Mouse (Mus musculus) intestine, embryonic 16.5 days (tissue): ENCODE measurements around the gene Sfmbt1. TPM values are rescaled to one million over a fixed set of nuclear protein-coding genes. Genes with fewer than 3 reads are reported as not detected.
A peak's percentile ranks its signal among the peaks of the same experiment; 100 is the strongest.

Experiments
- ATAC-seq: fragments of 200-750 bp; cut with Nextera tagmentation; 2 replicates; pipeline ENCODE4 v1.8.0; 2017; ENCODE audit warnings: moderate TSS enrichment, moderate library complexity
- H3K27ac ChIP-seq: fragments of 300-500 bp; sonication (generic); 2 replicates; pipeline ENCODE4 v1.5.1; 2014; ENCODE audit warnings: mild to moderate bottlenecking, low read length
- H3K27me3 ChIP-seq: fragments of 300-500 bp; sonication (generic); replicated peaks from 2 replicates; pipeline ENCODE4 v1.6.1; 2014; ENCODE audit warnings: low read length, control low read depth, mixed read lengths; ENCODE audit not compliant: control insufficient read depth, insufficient read depth
- H3K36me3 ChIP-seq: fragments of 300-500 bp; sonication (generic); 2 replicates; pipeline ENCODE4 v1.6.1; 2014; ENCODE audit warnings: low read length, control low read depth; ENCODE audit not compliant: control insufficient read depth, insufficient read depth
- H3K4me1 ChIP-seq: fragments of 300-500 bp; sonication (generic); 2 replicates; pipeline ENCODE4 v1.6.1; 2014; ENCODE audit warnings: low read length, control low read depth, mixed read lengths; ENCODE audit not compliant: control insufficient read depth, insufficient read depth
- H3K4me2 ChIP-seq: fragments of 300-500 bp; sonication (generic); 2 replicates; pipeline ENCODE4 v1.6.1; 2014; ENCODE audit warnings: low read depth, low read length, control low read depth
- H3K4me3 ChIP-seq: fragments of 300-500 bp; sonication (generic); 2 replicates; pipeline ENCODE4 v1.5.1; 2014; ENCODE audit warnings: mild to moderate bottlenecking, low read length
- H3K9ac ChIP-seq: fragments of 300-500 bp; sonication (generic); 2 replicates; pipeline ENCODE4 v1.6.1; 2014; ENCODE audit warnings: low read depth, low read length
- H3K9me3 ChIP-seq: fragments of 300-500 bp; sonication (generic); 2 replicates; pipeline ENCODE4 v1.6.1; 2016; ENCODE audit warnings: low read length, control low read depth; ENCODE audit not compliant: control insufficient read depth
- WGBS: fragments of 180-500 bp; shearing (Covaris S2); extraction: QIAGEN DNeasy Blood & Tissue Kit; methylation state at CpG from one replicate; pipeline ENCODE4 v1.1.7; 2014; 5-methylcytosine and 5-hydroxymethylcytosine counted together
- polyA plus RNA-seq: library from polyadenylated mRNA; unstranded; fragments of >200 nt; fragmentation: Nextera tagmentation; extraction: Ambion mirVana; gene quantifications from 2 replicates; pipeline ENCODE4 v1.2.1, GENCODE M21; 2015

Gene Sfmbt1
- polyA plus RNA-seq, 1 experiment from 2014 or later: 11.1 TPM

DNA sequence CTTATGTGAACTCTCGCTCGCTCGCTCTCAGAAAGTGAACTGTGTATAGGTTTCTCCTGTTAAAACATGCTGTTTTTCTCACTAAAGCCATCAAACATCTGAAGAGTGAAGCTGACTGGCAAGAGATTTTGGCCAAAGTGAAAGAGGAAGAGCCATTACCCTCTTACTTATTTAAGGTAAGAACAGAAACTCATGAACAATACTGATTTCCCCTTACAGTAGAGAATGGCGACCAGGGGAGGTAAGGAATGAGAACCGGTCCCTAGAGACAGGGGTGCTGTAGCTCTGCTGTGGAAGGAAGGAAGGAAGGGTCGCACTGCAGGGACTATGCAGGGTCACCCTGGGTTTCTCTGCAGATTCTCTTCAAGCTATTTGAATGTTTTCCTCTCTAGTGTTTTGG lies 70.0 kb downstream of the Sfmbt1 start:
- WGBS: 92% methylated on average over 6 of the region's 6 CpGs
- no peak overlapping the region for H3K4me2 ChIP-seq
- H3K9ac ChIP-seq: no peak overlapping the region
- no peaks in the 10 kb centered on the region for H3K27me3 ChIP-seq
- ATAC-seq: no peak
- no peaks in the 10 kb centered on the region for H3K9me3 ChIP-seq
- no peaks in the 10 kb centered on the region for H3K36me3 ChIP-seq
- H3K4me3 ChIP-seq: no peak overlapping the region
- no peak overlapping the region for H3K27ac ChIP-seq
- no peaks in the 10 kb centered on the region for H3K4me1 ChIP-seq

DNA sequence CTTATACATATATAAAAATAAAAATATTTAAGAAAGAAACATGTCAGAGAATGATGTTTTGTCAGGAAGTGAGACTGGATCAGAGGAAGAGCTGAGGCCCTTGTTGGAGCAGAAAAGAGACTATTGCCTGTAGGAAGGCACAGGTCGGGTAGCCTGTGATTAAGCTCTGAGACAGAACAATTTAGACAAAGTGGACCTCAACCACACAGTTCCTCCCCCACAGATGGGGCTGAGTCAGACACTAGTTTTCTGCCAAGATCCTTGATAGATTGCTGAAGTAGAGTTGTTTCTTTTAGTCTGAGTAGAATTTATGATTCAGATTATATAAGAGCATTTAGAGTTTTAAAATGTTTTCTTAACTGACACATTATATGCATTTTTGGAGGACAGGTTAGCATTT lies 74.8 kb downstream of the Sfmbt1 start:
- H3K4me2 ChIP-seq: no peak overlapping the region
- no peak for ATAC-seq
- H3K4me3 ChIP-seq: no peak overlapping the region
- WGBS: 42% methylated on average over 1 of the region's 1 CpGs
- no peaks in the 10 kb centered on the region for H3K27me3 ChIP-seq
- H3K9me3 ChIP-seq: no peaks in the 10 kb centered on the region
- H3K36me3 ChIP-seq: 0 out of 2 replicates have a peak, but pooled peaks cover 2% of the 10 kb centered on the region
- H3K27ac ChIP-seq: no peak overlapping the region
- no peak overlapping the region for H3K9ac ChIP-seq
- no peaks in the 10 kb centered on the region for H3K4me1 ChIP-seq

GRCm38 (mm10) chr14:30792871-30793270 lies 78.2 kb downstream of the Sfmbt1 start:
- Histone ChIP-seq H3K36me3 (peaks cover 9% of the 10 kb centered on the region), H3K4me2 (no peak overlapping the region), H3K4me1 (no peaks in the 10 kb centered on the region), H3K9me3 (0 out of 2 replicates have a peak, but pooled peaks cover 2% of the 10 kb centered on the region), H3K27ac (no peak overlapping the region), H3K4me3 (no peak overlapping the region), H3K9ac (no peak overlapping the region), H3K27me3 (no peaks in the 10 kb centered on the region)
- ATAC-seq: no peak
- WGBS: 85% methylated on average over 3 of the region's 3 CpGs

DNA sequence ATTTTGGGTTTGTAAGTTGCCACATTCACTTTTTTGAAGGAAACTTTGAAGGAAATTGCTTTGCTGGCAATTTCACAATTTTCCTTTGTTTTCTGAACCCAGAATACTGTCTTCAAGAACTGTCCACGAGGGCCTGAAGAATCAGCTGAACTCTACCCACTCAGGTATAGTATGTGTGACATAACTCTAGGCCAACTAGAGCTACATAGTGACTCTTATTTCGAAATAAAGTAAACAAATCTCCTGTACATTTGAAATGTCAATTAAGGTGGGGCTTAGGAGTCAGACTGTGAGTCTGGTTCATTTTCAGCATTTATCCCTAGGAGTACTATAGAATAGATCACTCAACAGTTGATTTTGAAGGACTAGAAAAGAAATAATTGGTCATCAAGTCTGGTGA lies 87.1 kb downstream of the Sfmbt1 start:
- H3K4me1 ChIP-seq: no peaks in the 10 kb centered on the region
- no peak overlapping the region for H3K27ac ChIP-seq
- WGBS: 83% methylated on average over 2 of the region's 2 CpGs
- no peaks in the 10 kb centered on the region for H3K9me3 ChIP-seq
- no peak overlapping the region for H3K4me2 ChIP-seq
- no peaks in the 10 kb centered on the region for H3K27me3 ChIP-seq
- H3K4me3 ChIP-seq: no peak overlapping the region
- ATAC-seq: no peak
- no peak overlapping the region for H3K9ac ChIP-seq
- 0 out of 2 replicates have a peak, but pooled peaks cover 3% of the 10 kb centered on the region for H3K36me3 ChIP-seq

DNA sequence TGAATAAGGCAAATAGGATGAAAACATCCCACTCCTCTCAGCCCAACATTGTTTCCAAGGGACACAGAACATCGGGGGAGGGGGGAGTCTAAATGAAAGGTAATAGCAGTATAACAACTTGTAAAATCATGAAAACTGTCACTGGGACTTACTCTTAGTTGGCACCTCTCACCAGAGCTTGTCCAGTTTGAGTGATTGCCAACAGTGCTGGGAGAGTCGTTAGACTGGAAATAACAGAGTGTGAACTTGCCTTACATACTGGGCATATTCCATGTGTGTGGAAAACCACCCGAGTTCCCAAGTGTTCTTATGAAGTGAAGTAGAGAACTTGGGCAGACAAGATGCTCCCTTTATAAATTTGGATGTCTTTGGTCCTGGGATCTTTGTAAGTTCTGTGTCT lies 106.5 kb downstream of the Sfmbt1 start:
- 82% methylated on average over 3 of the region's 3 CpGs for WGBS

GRCm38 (mm10) chr14:30824456-30824995 lies 109.9 kb downstream of the Sfmbt1 start:
- Histone ChIP-seq H3K36me3 (no peaks in the 10 kb centered on the region), H3K4me1 (peaks cover 39% of the 10 kb centered on the region), H3K4me3 (no peak overlapping the region), H3K9me3 (no peaks in the 10 kb centered on the region), H3K27ac (0 out of 2 replicates have a peak overlapping the region, but pooled peaks have one; percentile 45), H3K4me2 (no peak overlapping the region), H3K9ac (no peak overlapping the region), H3K27me3 (no peaks in the 10 kb centered on the region)
- no peak for ATAC-seq
- 46% methylated on average over 6 of the region's 6 CpGs for WGBS

More for the DNA sequence above, 106.5 kb downstream of the Sfmbt1 start:
- no peaks in the 10 kb centered on the region for H3K27me3 ChIP-seq
- no peak overlapping the region for H3K4me3 ChIP-seq
- H3K9me3 ChIP-seq: no peaks in the 10 kb centered on the region
- no peak for ATAC-seq
- peaks cover 6% of the 10 kb centered on the region for H3K4me1 ChIP-seq
- no peak overlapping the region for H3K9ac ChIP-seq
- H3K27ac ChIP-seq: no peak overlapping the region
- no peaks in the 10 kb centered on the region for H3K36me3 ChIP-seq
- no peak overlapping the region for H3K4me2 ChIP-seq

- Histone ChIP-seq H3K9me3 (no peaks in the 10 kb centered on the region), H3K27ac (0 out of 2 replicates have a peak overlapping the region, but pooled peaks have one; percentile 45), H3K4me1 (peaks cover 40% of the 10 kb centered on the region), H3K27me3 (no peaks in the 10 kb centered on the region), H3K4me2 (peak overlapping the region; percentile 89), H3K36me3 (no peaks in the 10 kb centered on the region), H3K9ac (peak overlapping the region; percentile 90), H3K4me3 (peak overlapping the region; percentile 96)
- peak; percentile 11 for ATAC-seq
- WGBS: 22% methylated on average over 5 of the region's 5 CpGs
Observed at GRCm38 (mm10) chr14:30825021-30825475, 110.4 kb downstream of the Sfmbt1 start.

GRCm38 (mm10) chr14:30825476-30826131 lies 111.0 kb downstream of the Sfmbt1 start, which contains the start of gene Tmem110:
Gene Tmem110, plus strand, starts transcription at chr14:30825590.
- peak within 1 kb of the TSS; percentile 96 for H3K4me3 ChIP-seq
- peak within 1 kb of the TSS; percentile 90 for H3K9ac ChIP-seq
- WGBS: under 1% methylated on average over 66 of the region's 68 CpGs
- peaks cover 40% of the 10 kb centered on the region for H3K4me1 ChIP-seq
- peak within 1 kb of the TSS; percentile 66 for H3K27ac ChIP-seq
- no peaks in the 10 kb centered on the region for H3K27me3 ChIP-seq
- H3K9me3 ChIP-seq: no peaks in the 10 kb centered on the region
- H3K36me3 ChIP-seq: no peaks in the 10 kb centered on the region
- ATAC-seq: peak; percentile 96
- peak within 1 kb of the TSS; percentile 89 for H3K4me2 ChIP-seq

DNA sequence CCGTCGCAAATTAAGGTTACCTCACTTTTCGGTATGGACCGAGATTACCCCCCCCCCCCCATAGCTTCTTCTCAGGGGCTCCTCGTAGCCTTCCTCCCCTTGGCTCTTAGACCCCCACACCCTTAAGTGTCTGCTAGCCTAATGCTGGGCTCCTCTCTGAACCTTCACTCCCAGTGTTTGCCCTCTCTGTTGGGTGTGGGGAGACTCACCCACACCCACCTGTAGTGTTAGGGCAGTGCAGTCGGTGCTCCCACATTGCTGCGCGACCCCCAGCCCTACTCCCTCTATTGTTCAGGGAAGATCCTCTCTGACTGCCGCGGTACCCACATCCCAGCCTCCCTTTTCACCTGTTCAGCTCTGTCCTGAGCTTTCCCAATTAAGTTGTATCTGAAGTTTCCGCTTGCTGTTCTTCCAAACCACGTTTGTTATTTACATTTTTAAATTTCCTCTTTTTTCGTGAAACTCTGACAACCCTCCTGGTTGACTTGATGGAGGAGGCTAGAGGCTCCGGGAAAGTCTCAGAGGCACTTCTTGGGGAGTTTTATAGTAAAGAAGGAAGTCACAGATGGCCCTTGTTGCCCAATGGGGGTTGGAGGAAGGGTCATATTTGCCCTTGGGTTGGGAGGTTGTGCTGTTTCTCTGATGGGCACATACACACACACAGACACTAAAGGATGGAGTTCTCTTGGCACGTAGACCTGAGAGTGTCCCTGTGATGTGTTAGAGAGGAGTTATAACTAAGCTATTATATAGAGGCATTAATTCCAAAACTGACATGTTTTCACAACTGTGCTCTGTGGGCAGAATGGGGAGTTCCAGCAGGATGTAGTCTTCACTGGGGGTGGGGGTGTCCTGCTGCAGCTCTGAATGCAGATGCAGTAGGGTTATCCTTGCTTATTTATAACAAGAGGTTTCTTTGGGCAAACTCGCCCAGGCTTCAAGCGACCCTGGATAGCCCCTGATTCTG lies 111.8 kb downstream of the Sfmbt1 start:
- peak overlapping the region; percentile 89 for H3K4me2 ChIP-seq
- WGBS: 17% methylated on average over 17 of the region's 17 CpGs
- H3K4me3 ChIP-seq: peak overlapping the region; percentile 96
- H3K9ac ChIP-seq: peak overlapping the region; percentile 90
- H3K36me3 ChIP-seq: no peaks in the 10 kb centered on the region
- H3K4me1 ChIP-seq: peaks cover 45% of the 10 kb centered on the region
- no peaks in the 10 kb centered on the region for H3K9me3 ChIP-seq
- no peak overlapping the region for H3K27ac ChIP-seq
- H3K27me3 ChIP-seq: no peaks in the 10 kb centered on the region
- peak; percentile 24; the same call in 1 of the 2 replicates for ATAC-seq
